Mouse (Mus musculus) E14TG2a.4 (cell line): ENCODE measurements around the gene Ethe1.
"Not testable (repeated sequence)": the region's sequence is repeated elsewhere in the genome, so short reads cannot be mapped to it uniquely, and the experiment has no call there.

Experiments
- CTCF ChIP-seq: conservative IDR thresholded peaks from 2 replicates; pipeline ENCODE4 v1.5.1; 2014; ENCODE audit warnings: low read length
- NANOG ChIP-seq: IDR thresholded peaks from 2 replicates; pipeline ENCODE4 v1.6.1; 2014; ENCODE audit warnings: borderline replicate concordance, low read length, mixed read lengths
- POU5F1 ChIP-seq: IDR thresholded peaks from 2 replicates; pipeline ENCODE4 v1.6.1; 2014; ENCODE audit warnings: low read length, borderline replicate concordance

- not testable (repeated sequence) for TF ChIP-seq CTCF, POU5F1, NANOG
Observed at GRCm38 (mm10) chr7:24618374-24618773, 31.0 kb downstream of the Ethe1 start.
